Mouse (Mus musculus) kidney, postnatal 14 days (tissue): ENCODE results near the gene Klhl25.
"Not testable (repeated sequence)": the region's sequence is repeated elsewhere in the genome, so short reads cannot be mapped to it uniquely, and the experiment has no call there.

Source experiments
- DNase-seq: peaks from one replicate; pipeline ENCODE4 v3.0.0; 2022; ENCODE audit warnings: mixed read lengths

Gene Klhl25

DNA sequence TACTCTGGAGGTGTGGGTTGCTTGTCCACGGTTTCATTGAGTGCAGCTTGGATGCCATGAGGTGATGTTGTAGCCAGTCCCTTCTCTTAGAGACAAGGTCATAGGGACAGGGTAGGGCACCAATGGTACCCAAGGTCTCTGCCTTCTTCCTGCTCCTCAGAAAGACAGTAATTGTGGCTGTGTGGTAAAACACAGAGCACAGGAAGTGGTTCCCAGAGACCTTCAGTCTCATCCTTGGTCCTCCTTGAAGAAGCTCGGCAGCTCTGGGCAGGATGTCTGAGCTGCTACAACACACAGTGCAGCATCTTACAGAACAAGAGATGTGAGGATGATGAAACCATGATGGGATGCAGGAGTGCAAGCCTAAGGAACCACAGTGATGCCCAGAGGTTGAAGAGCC lies 31.3 kb downstream of the Klhl25 start:
- not testable (repeated sequence) for DNase-seq

DNA sequence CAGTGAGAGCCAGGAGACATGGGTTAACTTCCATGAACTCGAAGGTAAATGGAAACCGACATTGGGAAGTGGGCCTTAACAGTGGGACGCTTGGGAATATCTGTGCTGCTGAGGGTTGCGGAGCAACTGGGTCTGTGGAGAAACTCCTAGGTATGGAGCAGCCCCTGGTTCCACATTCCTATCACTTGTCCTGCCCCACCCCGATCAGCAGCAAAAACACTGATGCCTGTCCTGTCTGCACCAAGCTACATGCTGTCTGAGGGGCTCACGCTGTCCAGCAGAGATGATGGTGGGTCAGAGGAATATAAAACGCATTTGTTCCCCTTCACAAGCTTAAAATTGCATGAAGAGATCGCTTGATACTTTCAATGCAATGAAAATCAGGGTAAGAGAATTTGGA lies 32.1 kb downstream of the Klhl25 start:
- no peak for DNase-seq

- peak; percentile 75 for DNase-seq
These were observed 32.5 kb downstream of the Klhl25 start for GRCm38 (mm10) chr7:75880650-75881049.

DNA sequence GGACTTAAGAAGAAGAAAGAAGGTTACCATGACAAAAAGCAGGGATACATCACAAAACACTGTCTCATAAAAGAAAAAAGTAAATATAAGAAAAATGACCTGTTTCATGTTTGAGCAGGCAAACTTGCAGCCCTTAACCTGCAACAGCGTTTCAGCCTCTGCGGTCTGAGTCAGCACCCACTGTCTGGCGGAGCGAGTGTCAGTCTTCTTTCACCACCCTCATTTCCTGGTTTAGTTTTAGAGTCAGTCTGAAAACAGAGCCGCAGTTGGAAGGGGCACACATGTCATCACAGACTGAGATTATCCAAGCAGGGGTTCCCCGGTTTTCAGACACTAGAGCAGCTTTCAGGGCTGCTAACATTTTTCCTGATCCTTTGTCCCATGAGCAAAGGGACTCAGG lies 33.3 kb downstream of the Klhl25 start:
- DNase-seq = no peak

- no peak for DNase-seq
These were observed 33.7 kb downstream of the Klhl25 start for GRCm38 (mm10) chr7:75881791-75882190.

- DNase-seq = no peak
These were observed 43.4 kb downstream of the Klhl25 start for GRCm38 (mm10) chr7:75891466-75891865.

DNA sequence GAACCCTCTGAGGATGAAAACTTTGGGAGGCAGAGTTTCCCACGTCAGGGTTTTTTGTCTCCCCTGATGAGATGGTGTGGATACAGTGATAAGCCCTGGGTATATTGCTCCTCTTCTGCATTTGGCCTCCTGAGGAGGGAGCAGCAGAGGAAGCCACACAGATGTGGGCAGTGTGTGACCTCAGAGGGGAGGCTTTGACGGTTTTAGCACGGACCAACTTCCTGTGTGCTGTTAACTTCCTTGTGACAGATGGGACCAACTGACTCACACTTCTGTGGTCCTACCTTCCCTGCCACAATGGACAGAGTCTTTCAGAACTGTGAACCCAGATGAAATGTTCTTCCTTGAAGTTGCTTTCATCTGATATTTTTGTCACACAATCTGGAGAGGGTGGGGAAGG lies 44.6 kb downstream of the Klhl25 start:
- no peak for DNase-seq

- DNase-seq = no peak
These were observed 45.6 kb downstream of the Klhl25 start for GRCm38 (mm10) chr7:75893709-75894108.

GRCm38 (mm10) chr7:75897041-75897440 lies 48.9 kb downstream of the Klhl25 start:
- DNase-seq = no peak

DNA sequence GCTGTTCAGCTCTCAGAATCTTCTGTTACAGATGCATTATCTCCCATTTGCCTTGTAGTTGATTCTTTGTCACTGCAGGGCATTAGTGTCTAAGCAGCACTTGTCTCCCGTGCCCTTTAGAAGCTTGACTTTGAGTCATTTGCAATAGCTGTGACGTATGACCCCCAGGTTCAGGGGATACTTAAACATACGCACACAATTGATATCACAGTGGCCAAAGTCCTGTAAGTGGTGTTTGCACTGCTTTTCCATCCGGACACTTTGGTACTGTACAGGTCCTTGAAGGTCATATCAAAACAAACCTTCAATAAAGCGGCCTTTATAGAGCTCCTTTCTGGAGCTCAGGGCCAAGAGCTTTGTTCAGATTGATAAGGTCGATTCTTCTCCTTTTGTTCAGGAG lies 51.0 kb downstream of the Klhl25 start:
- DNase-seq = no peak

DNA sequence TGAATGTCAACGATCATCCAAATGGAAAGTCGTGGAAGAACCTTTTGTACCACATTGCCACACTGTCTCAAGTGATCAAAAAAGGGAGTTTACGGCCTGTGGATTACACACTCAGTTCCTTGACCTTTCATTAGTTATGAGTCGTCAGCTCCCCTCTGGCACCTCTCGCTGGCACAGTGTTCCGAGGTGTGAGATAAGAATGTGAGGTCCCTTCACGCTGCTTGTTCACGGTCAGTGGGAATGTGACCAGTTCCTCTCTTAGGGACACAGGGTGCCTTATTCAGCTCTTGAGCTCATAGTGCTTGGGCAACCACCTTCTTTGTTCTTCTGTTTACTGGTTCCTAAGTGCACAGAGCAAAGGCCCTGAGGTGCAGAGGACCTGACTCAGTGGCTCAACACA lies 51.4 kb downstream of the Klhl25 start:
- no peak for DNase-seq

GRCm38 (mm10) chr7:75899954-75900353 lies 51.8 kb downstream of the Klhl25 start:
- DNase-seq = no peak

GRCm38 (mm10) chr7:75905145-75905544 lies 57.0 kb downstream of the Klhl25 start:
- DNase-seq = no peak

- peak; percentile 64 for DNase-seq
These were observed 62.0 kb downstream of the Klhl25 start for GRCm38 (mm10) chr7:75910035-75910651.

DNA sequence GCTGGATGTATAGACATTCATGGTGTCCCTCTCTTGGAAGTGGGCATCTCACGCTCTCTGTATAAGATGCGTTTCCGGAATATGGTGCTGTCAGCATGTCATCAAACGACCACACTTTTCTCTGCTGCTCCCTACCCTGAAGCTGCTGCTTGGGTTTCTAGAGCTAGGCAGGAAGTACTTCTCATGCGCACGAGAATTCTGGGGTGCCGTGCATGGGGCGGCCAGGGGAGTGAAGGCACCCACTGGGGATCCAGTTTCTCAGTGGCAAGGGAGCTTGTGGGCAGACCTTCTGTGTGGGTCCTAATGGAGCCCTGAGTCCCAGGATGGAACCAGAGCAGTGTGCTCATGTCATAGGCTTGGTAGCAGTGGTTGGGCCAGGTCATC lies 62.5 kb downstream of the Klhl25 start:
- no peak for DNase-seq

GRCm38 (mm10) chr7:75913952-75914351 lies 65.8 kb downstream of the Klhl25 start:
- DNase-seq = peak; percentile 67

- not testable (repeated sequence) for DNase-seq
These were observed 67.4 kb downstream of the Klhl25 start for GRCm38 (mm10) chr7:75915550-75915949.

- DNase-seq = no peak
These were observed 69.6 kb downstream of the Klhl25 start for GRCm38 (mm10) chr7:75917662-75918061.

DNA sequence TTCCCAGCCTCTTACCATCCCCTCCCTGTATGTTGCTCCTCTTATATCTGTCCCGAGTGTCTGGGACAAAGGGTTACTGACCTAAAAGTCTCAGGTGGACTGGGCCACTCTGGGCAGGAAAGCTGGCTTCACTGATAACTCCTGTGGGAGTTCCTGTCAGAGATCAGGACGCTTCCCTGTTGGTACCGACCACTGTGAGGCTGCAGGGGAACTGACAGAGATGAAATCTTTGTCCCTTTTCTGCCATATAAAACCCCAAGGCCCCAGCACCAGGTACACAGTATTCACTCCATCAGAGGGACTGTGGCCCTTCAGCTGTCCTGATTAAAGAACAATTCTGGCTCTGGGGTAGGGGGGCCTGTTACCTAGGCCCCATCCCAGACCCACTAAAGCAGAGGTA lies 71.6 kb downstream of the Klhl25 start:
- not testable (repeated sequence) for DNase-seq
